Mouse (Mus musculus): ENCODE results near the gene Fam3c. TPM values are rescaled to one million over a fixed set of nuclear protein-coding genes. Genes with fewer than 3 reads are reported as not detected.

Fam3c gene
- polyA plus RNA-seq, 1 experiment from 2014 or later: 104 TPM

DNA sequence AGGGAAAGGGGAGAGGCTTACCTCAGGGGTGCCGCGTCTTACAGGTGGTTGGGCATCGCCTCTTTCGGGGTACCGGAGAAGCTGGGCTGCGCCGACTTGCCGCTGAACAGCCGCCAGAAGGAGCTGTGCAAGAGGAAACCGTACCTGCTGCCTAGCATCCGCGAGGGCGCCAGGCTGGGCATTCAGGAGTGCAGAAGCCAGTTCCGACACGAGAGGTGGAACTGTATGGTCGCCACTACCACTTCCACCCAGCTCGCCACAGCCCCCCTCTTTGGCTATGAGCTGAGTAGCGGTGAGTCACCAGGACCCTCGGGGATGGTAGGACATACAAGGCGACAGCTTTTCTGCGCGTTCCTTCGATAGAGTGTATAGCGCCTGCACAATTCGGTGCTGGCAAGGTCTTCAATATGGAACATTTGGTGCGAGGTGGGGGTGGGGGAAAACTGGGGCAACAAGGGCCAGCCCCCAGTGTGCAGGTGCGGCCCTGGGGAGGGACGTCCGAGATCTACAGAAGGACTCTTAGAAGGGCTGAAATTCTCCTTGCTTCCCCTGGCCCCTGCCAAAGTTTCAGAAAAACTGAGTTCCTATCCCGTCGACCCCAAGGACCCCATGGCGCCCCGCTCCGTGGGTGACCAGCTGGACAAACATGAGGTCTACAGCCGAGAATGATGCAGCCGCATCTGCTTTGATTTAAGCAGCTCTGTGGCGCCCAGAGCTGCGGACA lies 67.1 kb downstream of the Fam3c start:
- H3K36me3 ChIP-seq (ENCODE audit: control insufficient read depth, insufficient read depth, low read length): no peaks in the 10 kb centered on the region
- WGBS: under 1% methylated on average over 38 of the region's 38 CpGs
- H3K4me3 ChIP-seq (ENCODE audit: low read length): peak overlapping the region; percentile 46
- H3K4me1 ChIP-seq (ENCODE audit: control insufficient read depth, insufficient read depth, low read depth, low read length): peaks cover 19% of the 10 kb centered on the region
- H3K9ac ChIP-seq (ENCODE audit: low read depth, low read length): peak overlapping the region; percentile 37
- peak overlapping the region; percentile 87 for H3K4me2 ChIP-seq (ENCODE audit: low read length)
- peak; percentile 83 for ATAC-seq
- no peak overlapping the region for H3K27ac ChIP-seq (ENCODE audit: low read depth, low read length)
- no peaks in the 10 kb centered on the region for H3K9me3 ChIP-seq (ENCODE audit: control insufficient read depth, low read length)
- H3K27me3 ChIP-seq (replicated peaks; ENCODE audit: control insufficient read depth, insufficient read depth, low read length): peaks cover 24% of the 10 kb centered on the region

DNA sequence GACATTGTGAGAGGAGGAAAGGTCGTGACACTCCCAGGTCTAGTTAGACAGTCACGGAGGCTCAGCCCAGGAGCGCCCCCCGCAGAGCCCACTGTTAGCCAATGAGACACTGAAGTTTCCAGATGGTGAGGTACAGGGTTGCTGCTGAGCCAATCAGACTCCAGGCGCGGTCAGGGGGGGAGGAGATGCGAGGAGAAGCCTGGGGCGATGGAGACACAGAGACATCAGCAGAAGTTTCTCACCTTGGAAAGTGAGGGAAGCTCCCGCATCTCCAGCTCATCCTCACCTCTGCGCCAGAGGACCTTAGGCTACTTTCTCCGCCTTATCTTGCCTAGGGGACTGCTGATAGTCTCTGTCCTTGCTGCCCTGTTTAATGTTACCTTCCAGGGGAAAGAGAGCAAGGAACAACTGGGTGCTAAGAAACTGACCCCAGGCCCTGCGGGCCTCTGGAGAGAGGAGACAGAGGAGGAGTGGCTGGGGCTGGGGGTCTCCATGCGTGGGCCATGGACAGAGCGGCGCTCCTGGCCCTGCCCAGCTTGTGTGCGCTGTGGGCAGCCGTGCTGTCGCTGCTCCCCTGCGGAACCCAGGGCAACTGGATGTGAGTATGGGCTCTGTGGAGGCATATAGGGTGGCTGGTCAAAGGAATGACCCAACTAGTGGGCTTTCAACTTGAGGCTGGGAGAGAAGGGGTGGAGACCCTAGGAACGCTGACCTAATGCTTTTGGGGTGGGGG lies 67.9 kb downstream of the Fam3c start, which contains the start of gene Wnt16:
Gene Wnt16, plus strand, starts transcription at position 224 of the 733 bp plus-strand sequence.
- no peaks in the 10 kb centered on the region for H3K9me3 ChIP-seq (ENCODE audit: control insufficient read depth, low read length)
- WGBS: 1% methylated on average over 18 of the region's 20 CpGs
- ATAC-seq: peak; percentile 72

DNA sequence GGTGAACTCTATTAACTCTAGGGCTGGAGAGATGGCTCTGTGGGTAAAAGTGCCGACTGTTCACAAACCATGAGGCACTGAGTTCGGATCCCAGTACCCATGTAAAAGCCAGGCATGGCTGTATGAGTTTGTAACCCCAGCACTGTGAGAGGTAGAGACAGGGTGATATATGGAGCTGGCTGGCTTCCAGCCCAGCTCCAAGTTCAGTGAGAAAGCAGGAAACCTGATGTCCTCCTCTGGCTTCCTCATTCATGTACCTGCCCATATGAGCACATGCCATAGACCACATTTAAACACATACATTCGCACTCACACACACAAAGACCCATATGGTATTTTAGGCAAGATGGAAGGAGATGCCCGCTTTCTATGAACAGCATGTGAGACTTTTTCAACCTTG lies 73.6 kb downstream of the Fam3c start:
- Histone ChIP-seq H3K27ac (ENCODE audit: low read depth, low read length) (no peak overlapping the region), H3K9me3 (ENCODE audit: control insufficient read depth, low read length) (no peaks in the 10 kb centered on the region), H3K4me3 (ENCODE audit: low read length) (no peak overlapping the region), H3K27me3 (replicated peaks; ENCODE audit: control insufficient read depth, insufficient read depth, low read length) (no peaks in the 10 kb centered on the region; the same call in none of the 2 replicates), H3K9ac (ENCODE audit: low read depth, low read length) (no peak overlapping the region), H3K36me3 (ENCODE audit: control insufficient read depth, insufficient read depth, low read length) (no peaks in the 10 kb centered on the region), H3K4me2 (ENCODE audit: low read length) (no peak overlapping the region), H3K4me1 (ENCODE audit: control insufficient read depth, insufficient read depth, low read depth, low read length) (no peaks in the 10 kb centered on the region)
- WGBS: 95% methylated on average over 4 of the region's 4 CpGs
- no peak for ATAC-seq

More for the DNA sequence above, 67.9 kb downstream of the Fam3c start, which contains the start of gene Wnt16:
- peak within 1 kb of the TSS; percentile 37 for H3K9ac ChIP-seq (ENCODE audit: low read depth, low read length)
- no peak within 1 kb of the TSS for H3K27ac ChIP-seq (ENCODE audit: low read depth, low read length)
- H3K27me3 ChIP-seq (replicated peaks; ENCODE audit: control insufficient read depth, insufficient read depth, low read length): peaks cover 23% of the 10 kb centered on the region
- peak within 1 kb of the TSS; percentile 46 for H3K4me3 ChIP-seq (ENCODE audit: low read length)
- H3K36me3 ChIP-seq (ENCODE audit: control insufficient read depth, insufficient read depth, low read length): no peaks in the 10 kb centered on the region
- peaks cover 19% of the 10 kb centered on the region for H3K4me1 ChIP-seq (ENCODE audit: control insufficient read depth, insufficient read depth, low read depth, low read length)
- peak within 1 kb of the TSS; percentile 87 for H3K4me2 ChIP-seq (ENCODE audit: low read length)

GRCm38 (mm10) chr6:22280217-22280861 lies 75.7 kb downstream of the Fam3c start:
- Histone ChIP-seq H3K27ac (ENCODE audit: low read depth, low read length) (no peak overlapping the region), H3K9ac (ENCODE audit: low read depth, low read length) (no peak overlapping the region), H3K4me1 (ENCODE audit: control insufficient read depth, insufficient read depth, low read depth, low read length) (no peaks in the 10 kb centered on the region), H3K4me3 (ENCODE audit: low read length) (no peak overlapping the region), H3K27me3 (replicated peaks; ENCODE audit: control insufficient read depth, insufficient read depth, low read length) (no peaks in the 10 kb centered on the region), H3K36me3 (ENCODE audit: control insufficient read depth, insufficient read depth, low read length) (no peaks in the 10 kb centered on the region), H3K9me3 (ENCODE audit: control insufficient read depth, low read length) (no peaks in the 10 kb centered on the region), H3K4me2 (ENCODE audit: low read length) (peak overlapping the region; percentile 29)
- no peak for ATAC-seq
- 47% methylated on average over 14 of the region's 14 CpGs for WGBS

DNA sequence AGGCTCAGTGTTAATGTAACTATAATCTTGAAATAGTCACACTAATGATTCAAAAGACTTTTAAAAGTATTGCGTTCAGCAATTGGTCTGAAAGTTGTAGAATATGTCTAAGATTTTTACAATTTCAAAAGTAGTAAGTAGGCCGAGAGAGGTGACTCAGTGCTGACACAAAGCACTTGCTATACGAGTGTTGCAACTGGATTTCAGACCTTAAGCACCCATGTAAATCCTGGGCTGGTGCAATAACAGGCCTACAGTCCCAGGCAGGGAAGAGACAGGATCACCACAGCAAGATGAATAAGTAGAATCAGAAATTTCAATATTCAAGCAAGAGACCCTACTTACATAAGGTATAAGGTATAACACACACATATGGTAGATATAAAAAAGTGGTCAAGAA lies 78.1 kb downstream of the Fam3c start:
- H3K4me2 ChIP-seq (ENCODE audit: low read length): no peak overlapping the region
- no peaks in the 10 kb centered on the region for H3K9me3 ChIP-seq (ENCODE audit: control insufficient read depth, low read length)
- 91% methylated on average over 3 of the region's 3 CpGs for WGBS
- H3K9ac ChIP-seq (ENCODE audit: low read depth, low read length): no peak overlapping the region
- no peak for ATAC-seq
- no peak overlapping the region for H3K27ac ChIP-seq (ENCODE audit: low read depth, low read length)
- no peaks in the 10 kb centered on the region for H3K36me3 ChIP-seq (ENCODE audit: control insufficient read depth, insufficient read depth, low read length)
- no peaks in the 10 kb centered on the region for H3K4me1 ChIP-seq (ENCODE audit: control insufficient read depth, insufficient read depth, low read depth, low read length)
- H3K27me3 ChIP-seq (replicated peaks; ENCODE audit: control insufficient read depth, insufficient read depth, low read length): no peaks in the 10 kb centered on the region
- no peak overlapping the region for H3K4me3 ChIP-seq (ENCODE audit: low read length)

DNA sequence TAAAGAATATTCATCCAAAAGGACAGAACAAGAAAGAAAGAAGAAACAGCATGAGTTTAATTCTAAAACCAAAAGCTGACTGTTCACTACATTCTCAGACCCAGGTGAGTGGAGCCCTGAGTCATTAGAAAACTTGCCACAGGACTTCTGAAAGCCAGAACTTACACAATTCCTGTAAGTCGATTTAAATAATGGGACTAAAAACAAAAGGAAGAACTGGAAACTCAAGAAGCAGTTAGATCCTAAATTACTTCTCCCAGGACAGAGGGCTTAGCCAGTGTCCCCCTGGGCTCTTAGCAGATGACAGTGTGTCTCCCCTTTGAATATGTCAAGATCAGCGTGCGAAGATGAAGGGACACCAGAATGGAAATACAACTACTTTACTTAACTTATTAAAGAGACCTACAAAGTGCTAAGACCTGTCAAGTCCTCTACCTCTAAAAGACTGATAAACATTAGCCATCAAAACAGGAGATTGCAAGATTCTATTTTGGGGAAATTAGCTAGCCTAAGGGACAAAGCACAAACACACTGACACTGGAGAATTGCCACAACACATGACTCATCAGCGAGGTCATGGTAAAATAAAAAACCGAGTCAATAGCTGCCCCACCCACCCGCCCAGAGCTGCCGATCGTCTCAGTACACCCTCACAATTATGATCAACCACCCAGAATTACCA lies 86.1 kb downstream of the Fam3c start:
- WGBS: 77% methylated on average over 8 of the region's 8 CpGs
- Histone ChIP-seq H3K27me3 (replicated peaks; ENCODE audit: control insufficient read depth, insufficient read depth, low read length) (no peaks in the 10 kb centered on the region), H3K9ac (ENCODE audit: low read depth, low read length) (no peak overlapping the region)

DNA sequence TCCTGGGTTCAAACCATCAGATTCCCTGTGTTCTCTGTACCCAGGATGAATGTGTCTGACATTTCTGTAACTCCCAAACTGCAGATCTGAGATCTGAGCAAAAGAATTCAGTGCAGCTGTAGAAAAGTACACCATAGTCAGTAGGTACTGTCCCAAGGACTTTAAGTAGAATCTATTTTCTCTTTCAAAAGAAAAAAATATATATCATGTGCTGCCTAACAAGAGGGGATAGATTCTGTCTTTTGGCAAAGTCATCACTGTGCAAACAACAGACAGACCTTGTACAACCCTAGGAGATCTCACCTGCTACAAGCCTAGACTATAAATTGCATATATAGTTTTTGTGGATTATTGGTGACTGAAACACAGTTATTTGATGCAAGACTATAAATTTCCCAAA lies 87.4 kb downstream of the Fam3c start:
- H3K27me3 ChIP-seq (replicated peaks; ENCODE audit: control insufficient read depth, insufficient read depth, low read length): no peaks in the 10 kb centered on the region

More for the DNA sequence above, 86.1 kb downstream of the Fam3c start:
- H3K27ac ChIP-seq (ENCODE audit: low read depth, low read length): no peak overlapping the region
- no peaks in the 10 kb centered on the region for H3K9me3 ChIP-seq (ENCODE audit: control insufficient read depth, low read length)
- H3K4me2 ChIP-seq (ENCODE audit: low read length): no peak overlapping the region
- H3K36me3 ChIP-seq (ENCODE audit: control insufficient read depth, insufficient read depth, low read length): no peaks in the 10 kb centered on the region
- ATAC-seq: no peak
- no peak overlapping the region for H3K4me3 ChIP-seq (ENCODE audit: low read length)
- H3K4me1 ChIP-seq (ENCODE audit: control insufficient read depth, insufficient read depth, low read depth, low read length): no peaks in the 10 kb centered on the region

GRCm38 (mm10) chr6:22267807-22268667 lies 88.0 kb downstream of the Fam3c start:
- no peak overlapping the region for H3K9ac ChIP-seq (ENCODE audit: low read depth, low read length)
- no peaks in the 10 kb centered on the region for H3K9me3 ChIP-seq (ENCODE audit: control insufficient read depth, low read length)
- WGBS: 84% methylated on average over 5 of the region's 5 CpGs
- no peak for ATAC-seq
- H3K4me3 ChIP-seq (ENCODE audit: low read length): no peak overlapping the region
- H3K36me3 ChIP-seq (ENCODE audit: control insufficient read depth, insufficient read depth, low read length): no peaks in the 10 kb centered on the region
- no peaks in the 10 kb centered on the region for H3K27me3 ChIP-seq (replicated peaks; ENCODE audit: control insufficient read depth, insufficient read depth, low read length)
- H3K4me2 ChIP-seq (ENCODE audit: low read length): no peak overlapping the region
- H3K4me1 ChIP-seq (ENCODE audit: control insufficient read depth, insufficient read depth, low read depth, low read length): no peaks in the 10 kb centered on the region
- no peak overlapping the region for H3K27ac ChIP-seq (ENCODE audit: low read depth, low read length)

More for the DNA sequence above, 87.4 kb downstream of the Fam3c start:
- H3K36me3 ChIP-seq (ENCODE audit: control insufficient read depth, insufficient read depth, low read length): no peaks in the 10 kb centered on the region
- ATAC-seq: no peak
- H3K4me2 ChIP-seq (ENCODE audit: low read length): no peak overlapping the region
- no peak overlapping the region for H3K4me3 ChIP-seq (ENCODE audit: low read length)
- H3K9ac ChIP-seq (ENCODE audit: low read depth, low read length): no peak overlapping the region
- H3K27ac ChIP-seq (ENCODE audit: low read depth, low read length): no peak overlapping the region
- H3K9me3 ChIP-seq (ENCODE audit: control insufficient read depth, low read length): no peaks in the 10 kb centered on the region
- H3K4me1 ChIP-seq (ENCODE audit: control insufficient read depth, insufficient read depth, low read depth, low read length): no peaks in the 10 kb centered on the region
